22 mouse cellular contexts compared by ENCODE assay signal in genomic region chr12:110086921-110087320, GRCm38 (mm10).
DNase-seq lines count a peak whose midpoint lies in the region; ATAC-seq and TF ChIP-seq lines count a peak whose summit lies in the region.
"Had no signal": no experiment of that assay in that cellular context is flagged by ENCODE, and none has a peak within 500 bp of the region (broad histone marks: within the 10 kb centered on the region; RNA-seq: fewer than 3 reads in every experiment).

No protein-coding gene starts in this region.

- no peak for ATAC-seq in lung, postnatal 0 days
- ATAC-seq: activated CD4-positive, CD25-positive, alpha-beta regulatory T cell, adult 4 months; CD4-positive, CD25-positive, alpha-beta regulatory T cell, adult 4 months; forebrain, embryonic 15.5 days; intestine, embryonic 16.5 days; Patski had no signal

- peaks cover 34% of the 10 kb centered on the region for H3K27me3 ChIP-seq in heart, embryonic 10.5 days (ENCODE audit: insufficient read depth, poor library complexity, severe bottlenecking)
- H3K27me3 ChIP-seq in lung, postnatal 0 days (replicated peaks; ENCODE audit: insufficient read depth, low read length): no peaks in the 10 kb centered on the region
- H3K27me3 ChIP-seq: embryonic facial prominence, embryonic 15.5 days; forebrain, embryonic 15.5 days; hindbrain, embryonic 15.5 days; Patski had no signal

- no peak for TF ChIP-seq CTCF in lung, postnatal 0 days (IDR thresholded peaks at IDR 0.05)

- H3K36me3 ChIP-seq in heart, embryonic 10.5 days: no peaks in the 10 kb centered on the region
- no peaks in the 10 kb centered on the region for H3K36me3 ChIP-seq in lung, postnatal 0 days (ENCODE audit: insufficient read depth, low read length)
- H3K36me3 ChIP-seq: embryonic facial prominence, embryonic 15.5 days; forebrain, embryonic 15.5 days; G1E; heart, embryonic 12.5 days; hindbrain, embryonic 10.5 days; hindbrain, embryonic 15.5 days had no signal

- H3K4me2 ChIP-seq in lung, postnatal 0 days (replicated peaks; ENCODE audit: low read depth, low read length): no peak overlapping the region
- H3K4me2 ChIP-seq: embryonic facial prominence, embryonic 15.5 days; forebrain, embryonic 15.5 days; heart, embryonic 12.5 days; hindbrain, embryonic 15.5 days had no signal

- TF ChIP-seq EP300 in lung, postnatal 0 days (IDR thresholded peaks at IDR 0.05): no peak

- H3K27ac ChIP-seq in heart, embryonic 10.5 days: no peak overlapping the region
- H3K27ac ChIP-seq in lung, postnatal 0 days (ENCODE audit: low read length): no peak overlapping the region
- H3K27ac ChIP-seq: embryonic facial prominence, embryonic 15.5 days; forebrain, embryonic 15.5 days; hindbrain, embryonic 10.5 days; hindbrain, embryonic 15.5 days had no signal

- H3K9ac ChIP-seq in lung, postnatal 0 days (replicated peaks; ENCODE audit: low read depth): no peak overlapping the region
- H3K9ac ChIP-seq: embryonic facial prominence, embryonic 15.5 days; forebrain, embryonic 15.5 days; heart, embryonic 12.5 days; hindbrain, embryonic 15.5 days had no signal

- 90% methylated on average over 2 of the region's 2 CpGs for WGBS in heart, embryonic 10.5 days
- WGBS in lung, postnatal 0 days: 53% methylated on average over 2 of the region's 2 CpGs

- H3K4me1 ChIP-seq in heart, embryonic 10.5 days: peaks cover 9% of the 10 kb centered on the region
- H3K4me1 ChIP-seq in lung, postnatal 0 days (ENCODE audit: insufficient read depth, low read depth, low read length): no peaks in the 10 kb centered on the region
- H3K4me1 ChIP-seq: embryonic facial prominence, embryonic 15.5 days; forebrain, embryonic 15.5 days; heart, embryonic 12.5 days; hindbrain, embryonic 15.5 days had no signal

- peak; percentile 48 for DNase-seq in heart, embryonic 10.5 days (ENCODE audit: low spot score)
- no peak for DNase-seq in heart, adult 9 months (ENCODE audit: low spot score in 2 of 2)
- DNase-seq in lung, postnatal 0 days (ENCODE audit: low spot score): peak; percentile 38
- DNase-seq in lung, postnatal 14 days: no peak
- DNase-seq in adipocyte (ENCODE audit: low spot score): peak; percentile 5
- DNase-seq in adrenal gland, postnatal 25 days: no peak
- DNase-seq in frontal cortex, postnatal 25 days (ENCODE audit: low spot score in 2 of 2): no peak
- DNase-seq: adrenal gland, adult 2 months; adrenal gland, postnatal 36 days; B cell, adult 2 months; cerebellum, adult 2 months; gastrocnemius, postnatal 14 days had no signal

- H3K4me3 ChIP-seq in heart, embryonic 10.5 days: no peak overlapping the region
- H3K4me3 ChIP-seq in lung, postnatal 0 days (ENCODE audit: low read depth, low read length): no peak overlapping the region
- H3K4me3 ChIP-seq: embryonic facial prominence, embryonic 15.5 days; forebrain, embryonic 15.5 days; heart, embryonic 12.5 days; hindbrain, embryonic 10.5 days; hindbrain, embryonic 15.5 days had no signal

- H3K9me3 ChIP-seq in heart, embryonic 10.5 days: no peaks in the 10 kb centered on the region
- H3K9me3 ChIP-seq in lung, postnatal 0 days (ENCODE audit: low read length): no peaks in the 10 kb centered on the region
- H3K9me3 ChIP-seq: embryonic facial prominence, embryonic 15.5 days; forebrain, embryonic 15.5 days; heart, embryonic 12.5 days; hindbrain, embryonic 10.5 days; hindbrain, embryonic 15.5 days had no signal

Comparison
In these comparisons a context has a peak if more than half of its experiments do, and no peak if none do; other contexts are left out.
1. DNase-seq: peak in heart, embryonic 10.5 days (single experiment), lung, postnatal 0 days (single experiment) and adipocyte (single experiment); none in heart, adult 9 months (0 of 2), lung, postnatal 14 days (single experiment), adrenal gland, postnatal 25 days (single experiment) and frontal cortex, postnatal 25 days (0 of 2).